Comparison of ENCODE assay signal across 18 mouse cellular contexts in genomic region chr5:122843799-122844198, GRCm38 (mm10). TPM values are rescaled to one million over a fixed set of nuclear protein-coding genes. Genes with fewer than 3 reads are reported as not detected.
DNase-seq lines count a peak whose midpoint lies in the region; ATAC-seq and TF ChIP-seq lines count a peak whose summit lies in the region.
"Had no signal": no experiment of that assay in that cellular context is flagged by ENCODE, and none has a peak within 500 bp of the region (broad histone marks: within the 10 kb centered on the region; RNA-seq: fewer than 3 reads in every experiment).

No protein-coding gene starts in this region.

- peak; percentile 93 for ATAC-seq in granulocyte monocyte progenitor cell, adult 5-6 weeks (replicated peaks; ENCODE audit: poor library complexity, severe bottlenecking)
- ATAC-seq in megakaryocyte, adult 5-6 weeks (ENCODE audit: poor library complexity, severe bottlenecking), result peak; percentile 100
- ATAC-seq in neutrophil, adult 5-6 weeks (ENCODE audit: extremely low read depth, insufficient number of reproducible peaks, low FRiP score, poor library complexity, severe bottlenecking), result peak; percentile 97
- ATAC-seq: forebrain, embryonic 16.5 days; hindbrain, postnatal 0 days had no signal

- TF ChIP-seq CTCF in left cerebral cortex, adult 2 months (IDR thresholded peaks at IDR 0.05), result no peak

- no peak overlapping the region for H3K27ac ChIP-seq in left cerebral cortex, adult 2 months
- H3K27ac ChIP-seq: embryonic facial prominence, embryonic 12.5 days; forebrain, embryonic 12.5 days; heart, embryonic 13.5 days; hindbrain, embryonic 13.5 days; hindbrain, postnatal 0 days had no signal

- no peak overlapping the region for H3K4me3 ChIP-seq in left cerebral cortex, adult 2 months
- H3K4me3 ChIP-seq: embryonic facial prominence, embryonic 12.5 days; forebrain, embryonic 12.5 days; heart, embryonic 13.5 days; hindbrain, embryonic 13.5 days had no signal

- intact Hi-C loops in left cerebral cortex, adult 2 months (cut with DNase I), result no loop called here

- peak; percentile 10 for DNase-seq in lung, postnatal 25 days (ENCODE audit: low spot score)
- DNase-seq in lung, postnatal 10 days, result no peak
- DNase-seq in left cerebral cortex, adult 2 months (ENCODE audit: extremely low spot score in 1 of 2, low spot score in 2 of 2), result no peak
- DNase-seq in cerebellum, postnatal 10 days, result no peak
- DNase-seq: adrenal gland, postnatal 10 days; cerebellum, adult 18-20 months; cerebellum, adult 9-11 months; gastrocnemius, postnatal 10 days; heart, postnatal 36 days had no signal

RNA-seq across cellular contexts. Expression of gene Rnf34, which starts 6.0 kb away (rescaled TPM):
- total RNA-seq in granulocyte monocyte progenitor cell, adult 5-6 weeks (2014; fragmentation: Nextera tagmentation), result 19.2 and 20.4 TPM in 2 replicates
- total RNA-seq in granulocyte monocyte progenitor cell, adult 5-6 weeks (2017), result 17.5 and 21.6 TPM in 2 replicates
- 10.5 and 13.5 TPM in 2 replicates for total RNA-seq in megakaryocyte, adult 5-6 weeks (2015)
- 25.2 and 25.3 TPM in 2 replicates for total RNA-seq in megakaryocyte, adult 5-6 weeks (2017)
- total RNA-seq in neutrophil, adult 5-6 weeks (2017), result 28.2 and 33.8 TPM in 2 replicates
- 10 to 100 TPM; 51.5 to 56.3 TPM for total RNA-seq in left cerebral cortex, adult 2 months (2021)

RNA-seq across cellular contexts. Expression of gene Anapc5, which starts 22.7 kb away (rescaled TPM):
- 306 and 321 TPM in 2 replicates for total RNA-seq in granulocyte monocyte progenitor cell, adult 5-6 weeks (2014; fragmentation: Nextera tagmentation)
- total RNA-seq in granulocyte monocyte progenitor cell, adult 5-6 weeks (2017), result 339 and 341 TPM in 2 replicates
- total RNA-seq in megakaryocyte, adult 5-6 weeks (2015), result 152 and 159 TPM in 2 replicates
- 243 and 247 TPM in 2 replicates for total RNA-seq in megakaryocyte, adult 5-6 weeks (2017)
- total RNA-seq in neutrophil, adult 5-6 weeks (2017), result 205 and 210 TPM in 2 replicates
- total RNA-seq in left cerebral cortex, adult 2 months (2021), result 100 to 1,000 TPM; 222 to 229 TPM
